Mouse (Mus musculus) thymus, postnatal 14 days (tissue): ENCODE data around the gene St6galnac3.

ENCODE experiments used
- DNase-seq: peaks from one replicate; pipeline ENCODE4 v3.0.0; 2021

The St6galnac3 gene

DNA sequence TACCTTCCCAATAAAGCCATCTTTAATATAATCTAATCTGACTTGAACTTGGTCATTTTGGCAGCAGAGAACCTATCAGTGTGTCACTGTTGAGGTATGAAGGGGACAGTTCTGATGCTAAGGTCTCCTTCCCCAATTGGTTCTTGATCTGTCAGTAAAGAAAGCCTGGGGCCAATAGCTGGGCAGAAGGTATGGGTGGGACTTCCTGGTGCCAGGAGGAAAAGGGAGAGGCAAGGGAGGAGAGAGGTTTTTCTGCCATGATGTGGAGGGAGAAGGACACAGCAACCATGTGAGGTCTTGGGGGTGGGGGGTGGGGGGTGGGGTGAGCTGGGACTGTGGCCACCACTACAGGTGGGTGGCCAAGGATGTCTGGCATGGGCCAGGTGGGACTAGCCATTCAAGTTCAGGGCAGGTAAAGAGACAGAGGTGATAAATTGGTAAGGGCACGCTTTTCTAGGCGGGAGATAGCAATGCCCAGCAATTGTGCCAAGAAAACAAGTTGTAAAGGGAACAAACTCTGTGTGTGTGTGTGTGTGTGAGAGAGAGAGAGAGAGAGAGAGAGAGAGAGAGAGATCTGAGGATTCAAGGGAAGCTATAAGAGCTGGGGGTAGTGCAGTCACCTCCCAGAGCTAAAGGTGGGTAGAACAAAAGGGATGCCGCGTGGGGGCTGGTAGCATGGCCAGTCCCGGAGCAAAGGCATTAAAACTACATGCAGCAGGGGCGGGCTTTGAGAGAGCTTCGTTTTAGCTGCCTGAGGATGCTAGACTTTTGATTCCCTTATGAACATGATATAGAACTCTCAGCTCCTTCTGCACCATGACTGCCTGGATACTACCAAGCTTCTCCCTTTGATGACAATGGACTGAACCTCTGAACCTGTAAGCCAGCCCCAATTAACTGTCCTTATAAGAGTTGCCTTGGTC is 271.6 kb downstream of the St6galnac3 start:
- no peak for DNase-seq

DNA sequence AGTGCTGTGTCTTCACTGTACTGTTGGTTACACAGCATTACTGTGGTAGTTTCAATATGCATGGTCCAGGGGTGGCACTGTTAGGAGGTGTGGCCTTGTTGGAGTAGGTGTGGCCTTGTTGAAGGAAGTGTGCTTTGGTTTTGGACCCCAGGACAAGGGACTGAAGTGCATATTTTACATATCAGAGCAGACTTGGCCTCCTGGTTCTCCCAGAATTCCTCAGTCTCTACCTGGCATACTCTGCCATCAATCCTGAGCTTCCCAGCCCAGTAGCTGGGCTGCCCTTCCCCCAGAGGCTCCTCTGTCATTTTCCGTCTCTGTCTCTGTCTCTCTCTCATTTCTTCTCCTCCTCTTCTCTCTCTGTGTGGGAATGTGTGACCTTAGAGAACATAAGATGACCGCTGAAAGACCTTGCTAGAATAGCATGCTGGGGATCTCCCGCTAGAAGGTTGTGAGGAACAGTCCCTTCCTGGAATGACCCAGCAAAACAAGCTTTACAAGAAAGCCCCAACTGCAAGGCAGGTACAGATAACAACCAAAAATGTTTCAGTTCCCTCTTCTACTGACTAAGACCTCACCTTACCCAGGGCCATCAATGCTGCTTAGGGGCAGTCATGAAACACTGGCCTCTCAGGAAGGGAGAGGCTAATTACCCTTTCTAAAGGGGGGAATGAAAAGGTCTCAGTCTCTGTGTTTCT is 272.5 kb downstream of the St6galnac3 start:
- no peak for DNase-seq

GRCm38 (mm10) chr3:153441329-153441728 is 283.6 kb downstream of the St6galnac3 start:
- DNase-seq: no peak

DNA sequence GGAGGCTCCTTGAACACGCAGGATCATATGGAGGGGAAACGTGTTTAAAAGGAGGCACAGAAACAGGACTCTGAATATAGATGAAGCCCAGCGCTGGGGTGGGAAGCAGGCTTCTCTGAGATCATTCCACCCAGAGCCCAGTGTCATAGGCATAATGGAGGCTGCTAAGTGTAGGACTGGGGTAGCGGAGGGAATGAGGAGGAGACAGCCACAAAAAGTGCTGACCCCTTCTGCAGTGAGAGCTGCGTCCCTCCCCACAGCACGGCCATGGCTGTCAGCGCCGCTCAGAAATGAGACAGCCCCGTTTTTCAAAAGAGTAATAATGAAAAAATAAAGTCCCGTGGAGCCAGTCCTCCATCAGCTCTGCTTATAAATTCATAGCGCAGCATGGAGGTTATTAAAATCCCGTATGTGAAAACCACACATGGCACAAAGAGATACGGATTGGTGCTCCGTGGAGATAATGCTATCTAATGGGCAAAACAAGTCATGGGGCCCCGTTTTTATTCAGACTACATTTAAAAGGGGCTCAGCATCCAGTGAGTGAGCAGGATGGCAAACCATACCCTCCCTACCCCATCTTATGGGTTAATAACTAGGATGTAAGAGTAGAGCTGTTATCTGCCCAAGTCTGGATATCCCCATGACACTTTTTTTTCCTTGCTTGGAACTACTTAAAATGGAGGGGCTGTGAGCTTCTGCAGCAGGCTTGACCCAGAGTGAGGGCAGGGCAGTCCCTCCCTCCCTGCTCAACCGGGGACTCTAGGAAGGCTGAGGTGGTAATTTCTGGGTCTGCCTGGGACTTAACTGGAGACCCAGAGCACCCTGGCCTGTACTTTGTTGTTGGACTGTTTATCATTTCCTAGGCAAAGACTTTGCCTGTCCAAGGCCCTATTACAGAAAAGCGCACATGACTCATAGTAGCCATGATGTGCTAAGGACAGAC is 288.6 kb downstream of the St6galnac3 start:
- DNase-seq: no peak

DNA sequence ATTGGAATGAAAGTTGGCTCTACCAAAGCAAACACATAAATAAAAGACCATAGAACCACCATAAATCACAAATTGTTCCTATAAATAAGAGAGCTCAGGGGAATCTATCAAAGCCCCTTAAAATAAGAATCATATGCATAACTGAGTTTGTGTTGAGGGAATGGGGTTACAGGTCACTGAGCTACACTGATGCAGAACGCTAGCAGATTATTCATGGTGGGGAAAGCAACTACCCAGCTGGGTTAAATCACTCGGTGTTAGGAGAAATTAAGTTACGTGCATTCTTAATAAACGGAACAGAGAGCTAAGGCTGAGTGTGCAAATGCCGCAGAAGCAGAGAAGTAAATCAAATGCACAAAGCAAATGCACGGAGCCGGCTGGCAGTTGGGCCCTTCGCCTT is 292.0 kb downstream of the St6galnac3 start:
- DNase-seq: no peak

- no peak for DNase-seq
Observed at GRCm38 (mm10) chr3:153432053-153432816, 292.7 kb downstream of the St6galnac3 start.

- no peak for DNase-seq
Observed at GRCm38 (mm10) chr3:153429840-153430239, 295.1 kb downstream of the St6galnac3 start.

- DNase-seq: no peak
Observed at GRCm38 (mm10) chr3:153421918-153422290, 303.1 kb downstream of the St6galnac3 start.

- DNase-seq: no peak
Observed at GRCm38 (mm10) chr3:153421060-153421917, 303.7 kb downstream of the St6galnac3 start.

DNA sequence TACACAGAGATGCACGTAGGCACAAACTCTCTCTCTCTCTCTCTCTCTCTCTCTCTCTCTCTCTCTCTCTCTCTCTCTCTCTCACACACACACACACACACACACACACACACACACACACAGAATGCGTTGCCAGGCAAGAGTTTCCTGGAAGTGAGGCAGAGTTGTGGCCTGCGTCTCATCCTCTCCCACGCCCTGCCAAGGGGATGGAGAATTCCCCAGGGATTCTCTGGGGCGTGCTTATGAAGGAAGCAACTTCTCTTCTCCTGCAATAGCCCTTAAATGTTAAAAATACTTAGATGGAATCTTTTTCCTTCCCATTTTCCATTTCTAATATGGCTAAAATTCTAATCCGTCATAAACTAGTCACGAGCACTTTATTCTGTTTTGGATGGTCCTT is 305.6 kb downstream of the St6galnac3 start:
- no peak for DNase-seq

- DNase-seq: no peak
Observed at GRCm38 (mm10) chr3:153417001-153417400, 308.0 kb downstream of the St6galnac3 start.

DNA sequence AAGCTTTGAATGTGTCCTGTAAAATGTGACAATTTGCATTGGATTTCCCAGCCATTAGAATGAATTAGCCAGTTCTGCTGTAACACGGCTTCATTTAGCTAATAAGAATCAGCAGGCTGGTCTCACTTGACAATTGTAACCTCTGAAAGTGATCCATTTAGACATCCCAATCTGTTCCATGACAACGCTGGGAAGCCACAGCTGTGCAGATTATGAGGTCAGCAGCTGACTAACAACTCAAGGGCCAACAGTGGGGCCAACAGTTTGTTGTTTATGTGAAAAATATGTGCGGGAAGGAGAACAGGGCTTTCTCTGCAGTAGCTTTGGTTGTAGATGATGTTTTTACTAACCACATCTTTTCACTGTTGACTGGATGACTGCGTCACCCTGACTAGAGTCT is 308.6 kb downstream of the St6galnac3 start:
- no peak for DNase-seq

GRCm38 (mm10) chr3:153414132-153414531 is 310.8 kb downstream of the St6galnac3 start:
- DNase-seq: no peak

DNA sequence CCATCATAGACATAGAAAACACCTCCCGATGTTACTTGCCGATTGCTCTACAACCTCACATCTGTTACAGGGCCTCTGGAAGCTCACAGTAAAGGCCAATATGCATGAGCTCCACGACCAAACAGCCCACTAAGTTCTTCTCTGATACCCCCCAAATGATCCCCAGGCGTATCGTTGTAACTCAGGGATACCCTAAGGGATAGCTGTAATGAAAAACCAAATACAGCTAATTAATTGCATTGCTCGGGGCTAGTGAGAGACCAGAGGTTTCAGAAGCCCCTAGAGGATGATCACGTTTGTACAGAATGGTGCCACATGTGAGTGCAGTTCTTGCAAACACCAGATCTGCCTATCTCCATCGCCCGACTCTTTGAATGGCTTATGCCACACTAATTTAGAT is 315.7 kb downstream of the St6galnac3 start:
- no peak for DNase-seq

DNA sequence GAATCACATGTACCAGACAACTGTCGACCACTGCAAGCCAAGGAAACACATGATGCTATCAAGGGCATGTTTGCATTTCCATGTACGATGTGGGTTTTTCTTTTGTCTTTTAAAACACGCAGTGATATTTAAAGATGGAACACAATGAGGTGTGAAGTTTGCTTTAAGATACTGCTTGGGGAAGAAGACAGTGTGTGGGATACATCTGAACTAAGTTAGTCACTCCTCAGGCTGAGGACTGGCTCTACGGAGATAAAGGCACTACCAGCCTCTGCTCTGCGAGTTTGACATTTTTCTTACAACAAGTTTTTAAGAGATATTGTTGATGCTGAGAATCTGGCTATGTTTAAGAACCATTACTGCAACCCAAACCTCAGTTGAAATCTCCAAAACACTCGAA is 316.6 kb downstream of the St6galnac3 start:
- DNase-seq: no peak

DNA sequence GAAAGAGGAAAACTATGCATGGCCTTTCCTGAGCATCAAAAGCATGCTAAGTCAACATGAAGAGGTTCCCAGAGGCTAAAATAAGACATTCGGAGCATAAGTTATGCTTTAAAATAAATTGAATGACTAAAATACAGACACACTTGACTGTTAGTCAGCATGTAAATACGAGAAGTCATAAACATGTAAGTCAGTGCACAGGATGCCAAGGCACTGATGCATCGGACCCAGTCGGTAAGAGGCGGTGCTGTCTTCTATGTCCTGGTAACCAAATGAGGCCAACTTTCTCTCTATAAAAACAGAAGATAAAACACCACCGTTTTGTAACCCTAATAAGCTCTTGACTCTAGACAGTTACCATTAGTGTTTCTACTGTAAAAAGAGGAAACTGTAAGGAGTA is 317.3 kb downstream of the St6galnac3 start:
- no peak for DNase-seq

DNA sequence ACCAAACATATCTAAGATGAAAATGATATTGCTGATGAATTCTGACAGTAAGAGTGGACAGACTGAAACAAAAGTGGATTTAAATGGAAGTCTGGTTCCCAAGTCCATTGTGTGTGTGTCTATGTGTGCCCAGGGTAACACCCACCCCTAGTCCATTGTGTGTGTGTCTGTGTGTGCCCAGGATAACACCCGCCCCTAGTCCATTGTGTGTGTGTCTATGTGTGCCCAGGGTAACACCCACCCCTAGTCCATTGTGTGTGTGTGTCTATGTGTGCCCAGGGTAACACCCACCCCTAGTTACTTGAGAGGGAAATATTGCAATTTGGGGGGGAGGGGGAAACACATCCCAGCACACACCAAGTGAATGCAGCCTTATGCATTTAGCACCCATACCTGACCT is 318.1 kb downstream of the St6galnac3 start:
- no peak for DNase-seq

DNA sequence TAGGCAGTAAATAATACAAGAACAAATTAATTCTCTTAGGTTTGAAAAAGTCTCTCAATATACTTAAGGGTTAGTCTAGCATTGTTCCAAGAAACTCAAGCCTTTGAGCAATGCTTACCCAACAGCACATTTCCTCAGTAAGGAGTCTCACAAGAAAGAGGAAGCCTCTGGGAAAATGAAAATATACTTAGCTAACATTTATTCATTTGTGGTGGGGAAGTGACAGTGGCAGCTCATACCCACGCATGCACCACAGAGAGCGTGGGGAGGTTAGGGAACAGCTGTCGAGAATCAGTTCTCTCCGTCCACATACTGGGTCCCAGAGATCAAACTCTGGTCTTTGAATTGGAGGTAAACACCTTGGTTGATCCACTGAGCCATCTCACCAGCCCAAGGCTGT is 318.8 kb downstream of the St6galnac3 start:
- DNase-seq: no peak

DNA sequence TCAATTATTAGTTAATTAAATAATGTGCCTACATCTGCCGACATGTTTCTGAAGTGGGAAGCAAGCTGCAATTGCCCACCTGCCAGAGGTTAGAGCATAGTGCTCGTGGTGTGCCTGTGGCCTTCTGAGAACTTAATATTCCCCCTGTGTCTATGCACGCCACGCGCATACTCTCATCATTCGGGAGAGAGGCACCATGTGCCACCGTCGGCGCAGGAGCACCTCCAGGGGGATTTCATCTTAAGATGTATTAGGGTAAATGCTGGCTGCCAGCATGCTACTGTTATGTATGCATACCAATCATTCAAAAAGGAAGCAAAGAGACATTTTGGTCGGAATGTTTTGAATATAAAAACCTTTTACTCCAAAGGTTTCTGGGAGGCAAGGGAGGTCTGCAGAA is 319.3 kb downstream of the St6galnac3 start:
- DNase-seq: no peak

DNA sequence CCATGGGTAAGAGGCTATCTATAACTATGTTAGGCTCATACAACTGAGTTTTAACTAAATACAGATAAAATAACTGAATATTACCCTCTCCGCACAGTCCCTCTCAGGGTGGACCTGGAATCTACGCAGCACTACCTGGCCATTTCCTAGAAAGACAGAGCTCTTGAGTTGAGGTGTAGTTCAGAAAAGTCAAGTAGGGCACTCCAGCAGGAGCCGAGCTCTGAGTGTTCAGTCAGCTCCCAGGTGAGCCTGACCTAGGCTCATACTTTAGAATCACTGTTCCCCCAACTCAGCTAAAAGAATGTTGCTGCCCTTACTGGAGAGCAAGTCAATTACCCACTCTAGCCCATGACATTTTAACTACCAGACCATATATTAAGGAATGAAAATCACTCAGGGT is 324.7 kb downstream of the St6galnac3 start:
- DNase-seq: no peak

DNA sequence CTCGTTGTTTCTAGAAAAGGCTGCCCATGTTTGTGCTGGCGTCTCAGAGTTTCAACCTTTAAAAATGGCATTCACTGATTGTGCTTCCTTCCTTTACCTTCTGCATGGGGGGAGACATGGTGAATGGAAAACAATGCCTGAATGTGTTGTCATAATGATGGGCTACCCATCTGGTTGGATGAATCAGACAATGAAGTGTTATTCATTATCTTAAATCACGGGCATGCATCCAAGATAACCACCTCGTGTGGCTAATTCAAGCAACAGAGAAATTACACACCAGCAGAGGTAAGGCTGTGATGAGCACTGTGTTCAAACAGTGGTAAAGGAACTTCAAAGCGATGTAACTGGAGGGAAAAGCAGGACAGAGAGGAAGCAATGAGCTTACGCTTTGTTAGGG is 325.4 kb downstream of the St6galnac3 start:
- DNase-seq: no peak
